Mouse (Mus musculus): ENCODE results near the gene Zranb3. TPM values are rescaled to one million over a fixed set of nuclear protein-coding genes. Genes with fewer than 3 reads are reported as not detected.
"Not testable (repeated sequence)": the region's sequence is repeated elsewhere in the genome, so short reads cannot be mapped to it uniquely, and the experiment has no call there.

Gene Zranb3
- 10.4 and 13.4 TPM in 2 replicates for polyA plus RNA-seq (2015; fragmentation: Nextera tagmentation; extraction: Ambion mirVana)

- Histone ChIP-seq H3K4me2 (replicated peaks; ENCODE audit: low read depth, low read length) (peak within 1 kb of the TSS; percentile 81), H3K4me1 (ENCODE audit: insufficient read depth, low read length) (peaks cover 10% of the 10 kb centered on the region), H3K27ac (ENCODE audit: low read length) (peak within 1 kb of the TSS; percentile 95), H3K9me3 (ENCODE audit: low read length) (no peaks in the 10 kb centered on the region), H3K27me3 (ENCODE audit: insufficient read depth, low read length) (no peaks in the 10 kb centered on the region), H3K36me3 (ENCODE audit: insufficient read depth, low read length) (no peaks in the 10 kb centered on the region), H3K9ac (replicated peaks; ENCODE audit: low read length) (peak within 1 kb of the TSS; percentile 92), H3K4me3 (ENCODE audit: low read length) (peak within 1 kb of the TSS; percentile 98)
- peak; percentile 96 for ATAC-seq (ENCODE audit: low FRiP score, low TSS enrichment)
- WGBS, result under 1% methylated on average over 43 of the region's 43 CpGs
These were observed at the start of gene Zranb3, which contains the start of gene R3hdm1 for GRCm38 (mm10) chr1:128102641-128103461. Gene Zranb3 (minus strand): TSS chr1:128103047. Gene R3hdm1 (plus strand): TSS chr1:128103301.

- Histone ChIP-seq H3K27me3 (ENCODE audit: insufficient read depth, low read length) (no peaks in the 10 kb centered on the region), H3K27ac (ENCODE audit: low read length) (no peak overlapping the region), H3K9me3 (ENCODE audit: low read length) (no peaks in the 10 kb centered on the region), H3K4me1 (ENCODE audit: insufficient read depth, low read length) (no peaks in the 10 kb centered on the region), H3K9ac (replicated peaks; ENCODE audit: low read length) (no peak overlapping the region), H3K36me3 (ENCODE audit: insufficient read depth, low read length) (no peaks in the 10 kb centered on the region), H3K4me3 (ENCODE audit: low read length) (no peak overlapping the region), H3K4me2 (replicated peaks; ENCODE audit: low read depth, low read length) (no peak overlapping the region)
- no peak for ATAC-seq (ENCODE audit: low FRiP score, low TSS enrichment)
These were observed 38.9 kb upstream of the Zranb3 start for GRCm38 (mm10) chr1:128141737-128142136.

GRCm38 (mm10) chr1:128141039-128141438, 38.2 kb upstream of the Zranb3 start:
- no peaks in the 10 kb centered on the region for H3K4me1 ChIP-seq (ENCODE audit: insufficient read depth, low read length)
- no peaks in the 10 kb centered on the region for H3K27me3 ChIP-seq (ENCODE audit: insufficient read depth, low read length)
- no peak overlapping the region for H3K4me3 ChIP-seq (ENCODE audit: low read length)
- no peak overlapping the region for H3K9ac ChIP-seq (replicated peaks; ENCODE audit: low read length)
- H3K9me3 ChIP-seq (ENCODE audit: low read length), result no peaks in the 10 kb centered on the region
- H3K27ac ChIP-seq (ENCODE audit: low read length), result no peak overlapping the region
- ATAC-seq (ENCODE audit: low FRiP score, low TSS enrichment), result no peak
- H3K36me3 ChIP-seq (ENCODE audit: insufficient read depth, low read length), result no peaks in the 10 kb centered on the region
- no peak overlapping the region for H3K4me2 ChIP-seq (replicated peaks; ENCODE audit: low read depth, low read length)

- not testable (repeated sequence) for H3K9me3 ChIP-seq (ENCODE audit: low read length); ATAC-seq (ENCODE audit: low FRiP score, low TSS enrichment); H3K36me3 ChIP-seq (ENCODE audit: insufficient read depth, low read length); H3K27ac ChIP-seq (ENCODE audit: low read length); H3K9ac ChIP-seq (replicated peaks; ENCODE audit: low read length); H3K4me1 ChIP-seq (ENCODE audit: insufficient read depth, low read length); H3K27me3 ChIP-seq (ENCODE audit: insufficient read depth, low read length); H3K4me3 ChIP-seq (ENCODE audit: low read length); H3K4me2 ChIP-seq (replicated peaks; ENCODE audit: low read depth, low read length)
These were observed 33.4 kb upstream of the Zranb3 start for GRCm38 (mm10) chr1:128136222-128136621.

GRCm38 (mm10) chr1:128120913-128121627, 18.2 kb upstream of the Zranb3 start:
- H3K4me3 ChIP-seq (ENCODE audit: low read length), result no peak overlapping the region
- ATAC-seq (ENCODE audit: low FRiP score, low TSS enrichment), result no peak
- no peaks in the 10 kb centered on the region for H3K4me1 ChIP-seq (ENCODE audit: insufficient read depth, low read length)
- WGBS, result 94% methylated on average over 4 of the region's 4 CpGs
- H3K27me3 ChIP-seq (ENCODE audit: insufficient read depth, low read length), result no peaks in the 10 kb centered on the region
- no peaks in the 10 kb centered on the region for H3K9me3 ChIP-seq (ENCODE audit: low read length)
- H3K4me2 ChIP-seq (replicated peaks; ENCODE audit: low read depth, low read length), result no peak overlapping the region
- H3K9ac ChIP-seq (replicated peaks; ENCODE audit: low read length), result no peak overlapping the region
- no peak overlapping the region for H3K27ac ChIP-seq (ENCODE audit: low read length)
- no peaks in the 10 kb centered on the region for H3K36me3 ChIP-seq (ENCODE audit: insufficient read depth, low read length)

GRCm38 (mm10) chr1:128103520-128104088, 757 bp upstream of the Zranb3 start:
- peak; percentile 66 for ATAC-seq (ENCODE audit: low FRiP score, low TSS enrichment)
- under 1% methylated on average over 43 of the region's 47 CpGs for WGBS

GRCm38 (mm10) chr1:128102251-128102640, 601 bp downstream of the Zranb3 start:
- WGBS, result under 1% methylated on average over 15 of the region's 15 CpGs
- Histone ChIP-seq H3K9ac (replicated peaks; ENCODE audit: low read length) (peak overlapping the region; percentile 71), H3K27ac (ENCODE audit: low read length) (peak overlapping the region; percentile 91)

More at GRCm38 (mm10) chr1:128103520-128104088, 757 bp upstream of the Zranb3 start:
- peak overlapping the region; percentile 95 for H3K27ac ChIP-seq (ENCODE audit: low read length)
- H3K4me3 ChIP-seq (ENCODE audit: low read length), result peak overlapping the region; percentile 98
- peak overlapping the region; percentile 81 for H3K4me2 ChIP-seq (replicated peaks; ENCODE audit: low read depth, low read length)
- H3K9me3 ChIP-seq (ENCODE audit: low read length), result no peaks in the 10 kb centered on the region
- H3K4me1 ChIP-seq (ENCODE audit: insufficient read depth, low read length), result peaks cover 10% of the 10 kb centered on the region
- peak overlapping the region; percentile 92 for H3K9ac ChIP-seq (replicated peaks; ENCODE audit: low read length)
- no peaks in the 10 kb centered on the region for H3K27me3 ChIP-seq (ENCODE audit: insufficient read depth, low read length)
- H3K36me3 ChIP-seq (ENCODE audit: insufficient read depth, low read length), result no peaks in the 10 kb centered on the region

GRCm38 (mm10) chr1:128098309-128098708, 4.5 kb downstream of the Zranb3 start:
- ATAC-seq (ENCODE audit: low FRiP score, low TSS enrichment), result no peak
- H3K4me1 ChIP-seq (ENCODE audit: insufficient read depth, low read length), result no peaks in the 10 kb centered on the region
- WGBS, result 97% methylated on average over 1 of the region's 1 CpGs
- no peaks in the 10 kb centered on the region for H3K9me3 ChIP-seq (ENCODE audit: low read length)
- no peaks in the 10 kb centered on the region for H3K27me3 ChIP-seq (ENCODE audit: insufficient read depth, low read length)
- H3K4me2 ChIP-seq (replicated peaks; ENCODE audit: low read depth, low read length), result no peak overlapping the region
- no peaks in the 10 kb centered on the region for H3K36me3 ChIP-seq (ENCODE audit: insufficient read depth, low read length)
- no peak overlapping the region for H3K4me3 ChIP-seq (ENCODE audit: low read length)
- no peak overlapping the region for H3K27ac ChIP-seq (ENCODE audit: low read length)
- H3K9ac ChIP-seq (replicated peaks; ENCODE audit: low read length), result no peak overlapping the region

More at GRCm38 (mm10) chr1:128102251-128102640, 601 bp downstream of the Zranb3 start:
- peak overlapping the region; percentile 98 for H3K4me3 ChIP-seq (ENCODE audit: low read length)
- H3K27me3 ChIP-seq (ENCODE audit: insufficient read depth, low read length), result no peaks in the 10 kb centered on the region
- peak; percentile 12 for ATAC-seq (ENCODE audit: low FRiP score, low TSS enrichment)
- no peaks in the 10 kb centered on the region for H3K9me3 ChIP-seq (ENCODE audit: low read length)
- no peaks in the 10 kb centered on the region for H3K36me3 ChIP-seq (ENCODE audit: insufficient read depth, low read length)
- H3K4me2 ChIP-seq (replicated peaks; ENCODE audit: low read depth, low read length), result peak overlapping the region; percentile 65
- H3K4me1 ChIP-seq (ENCODE audit: insufficient read depth, low read length), result peaks cover 10% of the 10 kb centered on the region

GRCm38 (mm10) chr1:128094686-128095085, 8.2 kb downstream of the Zranb3 start:
- peaks cover 14% of the 10 kb centered on the region for H3K36me3 ChIP-seq (ENCODE audit: insufficient read depth, low read length)
- 94% methylated on average over 1 of the region's 2 CpGs for WGBS
- H3K9ac ChIP-seq (replicated peaks; ENCODE audit: low read length), result no peak overlapping the region
- H3K9me3 ChIP-seq (ENCODE audit: low read length), result no peaks in the 10 kb centered on the region
- H3K4me1 ChIP-seq (ENCODE audit: insufficient read depth, low read length), result no peaks in the 10 kb centered on the region
- H3K27ac ChIP-seq (ENCODE audit: low read length), result no peak overlapping the region
- no peak for ATAC-seq (ENCODE audit: low FRiP score, low TSS enrichment)
- H3K4me3 ChIP-seq (ENCODE audit: low read length), result no peak overlapping the region
- H3K4me2 ChIP-seq (replicated peaks; ENCODE audit: low read depth, low read length), result no peak overlapping the region
- no peaks in the 10 kb centered on the region for H3K27me3 ChIP-seq (ENCODE audit: insufficient read depth, low read length)

All from kidney, embryonic 16.5 days (tissue).